Mouse (Mus musculus): ENCODE measurements around the gene Sspn.

Gene Sspn

GRCm38 (mm10) chr6:145931341-145931740 is at the start of gene Sspn:
Sspn (plus strand) TSS chr6:145931641.
- DNase-seq (ENCODE audit: low spot score): no peak

GRCm38 (mm10) chr6:145883010-145883409 is 48.4 kb upstream of the Sspn start:
- no peak for DNase-seq (ENCODE audit: low spot score)

- DNase-seq (ENCODE audit: low spot score): no peak
Observed at GRCm38 (mm10) chr6:145883668-145884067, 47.8 kb upstream of the Sspn start.

GRCm38 (mm10) chr6:145885069-145885468 is 46.4 kb upstream of the Sspn start:
- no peak for DNase-seq (ENCODE audit: low spot score)

- no peak for DNase-seq (ENCODE audit: low spot score)
Observed at GRCm38 (mm10) chr6:145886277-145886676, 45.2 kb upstream of the Sspn start.

- no peak for DNase-seq (ENCODE audit: low spot score)
Observed at GRCm38 (mm10) chr6:145887719-145888118, 43.7 kb upstream of the Sspn start.

- no peak for DNase-seq (ENCODE audit: low spot score)
Observed at GRCm38 (mm10) chr6:145891951-145892350, 39.5 kb upstream of the Sspn start.

- DNase-seq (ENCODE audit: low spot score): no peak
Observed at GRCm38 (mm10) chr6:145892381-145893265, 38.8 kb upstream of the Sspn start.

- DNase-seq (ENCODE audit: low spot score): no peak
Observed at GRCm38 (mm10) chr6:145893366-145894021, 37.9 kb upstream of the Sspn start.

GRCm38 (mm10) chr6:145894669-145895342 is 36.6 kb upstream of the Sspn start:
- no peak for DNase-seq (ENCODE audit: low spot score)

- no peak for DNase-seq (ENCODE audit: low spot score)
Observed at GRCm38 (mm10) chr6:145904169-145904568, 27.3 kb upstream of the Sspn start.

GRCm38 (mm10) chr6:145904616-145905015 is 26.8 kb upstream of the Sspn start:
- DNase-seq (ENCODE audit: low spot score): no peak

- DNase-seq (ENCODE audit: low spot score): no peak
Observed at GRCm38 (mm10) chr6:145906096-145906890, 25.1 kb upstream of the Sspn start.

GRCm38 (mm10) chr6:145909943-145910342 is 21.5 kb upstream of the Sspn start:
- DNase-seq (ENCODE audit: low spot score): no peak

GRCm38 (mm10) chr6:145910469-145911426 is 20.7 kb upstream of the Sspn start:
- no peak for DNase-seq (ENCODE audit: low spot score)

- DNase-seq (ENCODE audit: low spot score): no peak
Observed at GRCm38 (mm10) chr6:145912232-145912631, 19.2 kb upstream of the Sspn start.

- DNase-seq (ENCODE audit: low spot score): no peak
Observed at GRCm38 (mm10) chr6:145915435-145915834, 16.0 kb upstream of the Sspn start.

GRCm38 (mm10) chr6:145916401-145916800 is 15.0 kb upstream of the Sspn start:
- no peak for DNase-seq (ENCODE audit: low spot score)

- no peak for DNase-seq (ENCODE audit: low spot score)
Observed at GRCm38 (mm10) chr6:145918236-145918635, 13.2 kb upstream of the Sspn start.

- DNase-seq (ENCODE audit: low spot score): no peak
Observed at GRCm38 (mm10) chr6:145923594-145923993, 7.8 kb upstream of the Sspn start.

All from yolk sac, embryonic 10.5 days (tissue).